Mouse (Mus musculus) forebrain, embryonic 12.5 days (tissue): ENCODE results near the gene Nmrk1. TPM values are rescaled to one million over a fixed set of nuclear protein-coding genes. Genes with fewer than 3 reads are reported as not detected.
A peak's percentile ranks its signal among the peaks of the same experiment; 100 is the strongest.

Experiments used
- ATAC-seq: fragments of 200-750 bp; cut with Nextera tagmentation; 2 replicates; pipeline ENCODE4 v1.8.0; 2017; ENCODE audit warnings: moderate TSS enrichment; ENCODE audit not compliant: low FRiP score
- H3K27ac ChIP-seq: fragments of 300-500 bp; sonication (generic); 2 replicates; pipeline ENCODE4 v1.5.1; 2016; ENCODE audit warnings: mild to moderate bottlenecking
- H3K27me3 ChIP-seq: fragments of 300-500 bp; sonication (generic); 2 replicates; pipeline ENCODE4 v1.6.1; 2016; ENCODE audit warnings: mild to moderate bottlenecking
- H3K36me3 ChIP-seq: fragments of 300-500 bp; sonication (generic); replicated peaks from 2 replicates; pipeline ENCODE4 v1.6.1; 2016; ENCODE audit warnings: mild to moderate bottlenecking
- H3K4me1 ChIP-seq: fragments of 300-500 bp; sonication (generic); 2 replicates; pipeline ENCODE4 v1.6.1; 2016
- H3K4me2 ChIP-seq: fragments of 300-500 bp; sonication (generic); 2 replicates; pipeline ENCODE4 v1.6.1; 2016; ENCODE audit warnings: mild to moderate bottlenecking, moderate library complexity
- H3K4me3 ChIP-seq: fragments of 300-500 bp; sonication (generic); replicated peaks from 2 replicates; pipeline ENCODE4 v1.5.1; 2016; ENCODE audit warnings: mild to moderate bottlenecking
- H3K9ac ChIP-seq: fragments of 300-500 bp; sonication (generic); 2 replicates; pipeline ENCODE4 v1.6.1; 2016; ENCODE audit warnings: mild to moderate bottlenecking
- H3K9me3 ChIP-seq: fragments of 300-500 bp; sonication (generic); 2 replicates; pipeline ENCODE4 v1.6.1; 2016
- WGBS: fragments of 180-500 bp; shearing (Covaris S2); methylation state at CpG from one replicate; pipeline ENCODE4 v1.1.7; 2016; 5-methylcytosine and 5-hydroxymethylcytosine counted together
- polyA plus RNA-seq: library from polyadenylated mRNA; unstranded; fragments of >200 nt; fragmentation: Nextera tagmentation; extraction: Ambion mirVana; gene quantifications from 2 replicates; pipeline ENCODE4 v1.2.1, GENCODE M21; 2016

Nmrk1 gene
- polyA plus RNA-seq, 1 experiment from 2014 or later, result 5.3 TPM

- Histone ChIP-seq H3K9me3 (no peaks in the 10 kb centered on the region), H3K27me3 (no peaks in the 10 kb centered on the region), H3K36me3 (no peaks in the 10 kb centered on the region), H3K4me2 (no peak overlapping the region), H3K9ac (no peak overlapping the region), H3K27ac (no peak overlapping the region), H3K4me1 (no peaks in the 10 kb centered on the region), H3K4me3 (no peak overlapping the region)
- ATAC-seq, result no peak
- 92% methylated on average over 1 of the region's 1 CpGs for WGBS
Measured at GRCm38 (mm10) chr19:18619691-18620090, 12.1 kb upstream of the Nmrk1 start.

GRCm38 (mm10) chr19:18623894-18624293 lies 7.9 kb upstream of the Nmrk1 start:
- Histone ChIP-seq H3K9ac (no peak overlapping the region), H3K4me1 (no peaks in the 10 kb centered on the region), H3K27ac (no peak overlapping the region), H3K27me3 (no peaks in the 10 kb centered on the region), H3K9me3 (no peaks in the 10 kb centered on the region), H3K36me3 (no peaks in the 10 kb centered on the region), H3K4me2 (no peak overlapping the region), H3K4me3 (no peak overlapping the region)
- ATAC-seq, result no peak
- WGBS, result 74% methylated on average over 2 of the region's 2 CpGs

- Histone ChIP-seq H3K27me3 (peaks cover 10% of the 10 kb centered on the region), H3K4me2 (no peak overlapping the region), H3K36me3 (no peaks in the 10 kb centered on the region), H3K4me1 (peaks cover 9% of the 10 kb centered on the region), H3K9me3 (no peaks in the 10 kb centered on the region), H3K9ac (no peak overlapping the region), H3K27ac (no peak overlapping the region), H3K4me3 (no peak overlapping the region)
- 50% methylated on average over 1 of the region's 1 CpGs for WGBS
- no peak for ATAC-seq
Measured at GRCm38 (mm10) chr19:18629589-18629988, 2.2 kb upstream of the Nmrk1 start.

- Histone ChIP-seq H3K4me3 (peak overlapping the region; percentile 74), H3K9ac (peak overlapping the region; percentile 66; the same call in 1 of the 2 replicates), H3K36me3 (no peaks in the 10 kb centered on the region), H3K27ac (no peak overlapping the region), H3K4me2 (peak overlapping the region; percentile 89), H3K27me3 (peaks cover 10% of the 10 kb centered on the region), H3K4me1 (peaks cover 9% of the 10 kb centered on the region), H3K9me3 (no peaks in the 10 kb centered on the region)
- 8% methylated on average over 17 of the region's 17 CpGs for WGBS
- no peak for ATAC-seq
Measured at GRCm38 (mm10) chr19:18630221-18631119, 1.3 kb upstream of the Nmrk1 start.

GRCm38 (mm10) chr19:18631161-18631643 lies 548 bp upstream of the Nmrk1 start:
- H3K4me3 ChIP-seq, result peak overlapping the region; percentile 74
- WGBS, result under 1% methylated on average over 40 of the region's 40 CpGs
- H3K9ac ChIP-seq, result peak overlapping the region; percentile 66
- H3K9me3 ChIP-seq, result no peaks in the 10 kb centered on the region
- H3K4me2 ChIP-seq, result peak overlapping the region; percentile 89
- H3K36me3 ChIP-seq, result no peaks in the 10 kb centered on the region
- H3K27ac ChIP-seq, result peak overlapping the region; percentile 42; the same call in 1 of the 2 replicates
- ATAC-seq, result peak; percentile 66
- H3K27me3 ChIP-seq, result peaks cover 10% of the 10 kb centered on the region
- peaks cover 9% of the 10 kb centered on the region for H3K4me1 ChIP-seq

GRCm38 (mm10) chr19:18632231-18633185 lies 758 bp downstream of the Nmrk1 start:
- peak overlapping the region; percentile 74 for H3K4me3 ChIP-seq
- H3K4me1 ChIP-seq, result peaks cover 9% of the 10 kb centered on the region
- no peak overlapping the region for H3K27ac ChIP-seq
- no peaks in the 10 kb centered on the region for H3K36me3 ChIP-seq
- WGBS, result 69% methylated on average over 13 of the region's 13 CpGs
- H3K9ac ChIP-seq, result 0 out of 2 replicates have a peak overlapping the region, but pooled peaks have one; percentile 45
- H3K4me2 ChIP-seq, result peak overlapping the region; percentile 89
- peaks cover 10% of the 10 kb centered on the region for H3K27me3 ChIP-seq
- no peaks in the 10 kb centered on the region for H3K9me3 ChIP-seq
- ATAC-seq, result no peak

- no peaks in the 10 kb centered on the region for H3K36me3 ChIP-seq
- no peaks in the 10 kb centered on the region for H3K27me3 ChIP-seq
- WGBS, result 86% methylated on average over 5 of the region's 5 CpGs
- H3K4me3 ChIP-seq, result no peak overlapping the region
- no peak overlapping the region for H3K27ac ChIP-seq
- no peak for ATAC-seq
- H3K9ac ChIP-seq, result no peak overlapping the region
- H3K4me1 ChIP-seq, result no peaks in the 10 kb centered on the region
- H3K4me2 ChIP-seq, result no peak overlapping the region
- no peaks in the 10 kb centered on the region for H3K9me3 ChIP-seq
Measured at GRCm38 (mm10) chr19:18637954-18638353, 6.2 kb downstream of the Nmrk1 start.

GRCm38 (mm10) chr19:18638949-18639348 lies 7.2 kb downstream of the Nmrk1 start:
- no peak overlapping the region for H3K4me2 ChIP-seq
- 69% methylated on average over 5 of the region's 5 CpGs for WGBS
- no peak overlapping the region for H3K4me3 ChIP-seq
- H3K27me3 ChIP-seq, result no peaks in the 10 kb centered on the region
- no peaks in the 10 kb centered on the region for H3K9me3 ChIP-seq
- no peak overlapping the region for H3K9ac ChIP-seq
- no peak for ATAC-seq
- H3K36me3 ChIP-seq, result no peaks in the 10 kb centered on the region
- no peaks in the 10 kb centered on the region for H3K4me1 ChIP-seq
- no peak overlapping the region for H3K27ac ChIP-seq

- H3K4me1 ChIP-seq, result no peaks in the 10 kb centered on the region
- H3K4me3 ChIP-seq, result no peak overlapping the region
- no peak for ATAC-seq
- WGBS, result 29% methylated on average over 2 of the region's 2 CpGs
- no peaks in the 10 kb centered on the region for H3K27me3 ChIP-seq
- no peaks in the 10 kb centered on the region for H3K9me3 ChIP-seq
- no peak overlapping the region for H3K27ac ChIP-seq
- no peaks in the 10 kb centered on the region for H3K36me3 ChIP-seq
- H3K4me2 ChIP-seq, result no peak overlapping the region
- H3K9ac ChIP-seq, result no peak overlapping the region
Measured at GRCm38 (mm10) chr19:18639552-18639951, 7.8 kb downstream of the Nmrk1 start.

GRCm38 (mm10) chr19:18641001-18641400 lies 9.3 kb downstream of the Nmrk1 start:
- Histone ChIP-seq H3K4me1 (no peaks in the 10 kb centered on the region), H3K4me3 (no peak overlapping the region), H3K9ac (no peak overlapping the region), H3K4me2 (no peak overlapping the region), H3K27me3 (no peaks in the 10 kb centered on the region), H3K9me3 (no peaks in the 10 kb centered on the region), H3K27ac (no peak overlapping the region), H3K36me3 (no peaks in the 10 kb centered on the region)
- ATAC-seq, result no peak
- 82% methylated on average over 4 of the region's 4 CpGs for WGBS

GRCm38 (mm10) chr19:18643411-18643810 lies 11.7 kb downstream of the Nmrk1 start:
- Histone ChIP-seq H3K4me1 (no peaks in the 10 kb centered on the region), H3K4me2 (no peak overlapping the region), H3K27me3 (no peaks in the 10 kb centered on the region), H3K27ac (no peak overlapping the region), H3K9me3 (no peaks in the 10 kb centered on the region), H3K36me3 (no peaks in the 10 kb centered on the region), H3K4me3 (no peak overlapping the region), H3K9ac (no peak overlapping the region)
- ATAC-seq, result no peak
- WGBS, result 55% methylated on average over 4 of the region's 4 CpGs

- no peak overlapping the region for H3K27ac ChIP-seq
Measured at GRCm38 (mm10) chr19:18644084-18644483, 12.3 kb downstream of the Nmrk1 start.

More at GRCm38 (mm10) chr19:18644084-18644483, 12.3 kb downstream of the Nmrk1 start:
- Histone ChIP-seq H3K4me3 (no peak overlapping the region), H3K9me3 (no peaks in the 10 kb centered on the region), H3K4me2 (no peak overlapping the region), H3K27me3 (no peaks in the 10 kb centered on the region), H3K36me3 (no peaks in the 10 kb centered on the region), H3K9ac (no peak overlapping the region), H3K4me1 (no peaks in the 10 kb centered on the region)
- ATAC-seq, result no peak
- WGBS, result 87% methylated on average over 6 of the region's 6 CpGs
